Mouse (Mus musculus): ENCODE measurements at regions not wholly inside any gene's neighbourhood (a gene's known extent, or its start where the extent isn't known, plus 50 kb on each side); places are given as distances from the start of the nearest gene placed in this dataset.

DNA sequence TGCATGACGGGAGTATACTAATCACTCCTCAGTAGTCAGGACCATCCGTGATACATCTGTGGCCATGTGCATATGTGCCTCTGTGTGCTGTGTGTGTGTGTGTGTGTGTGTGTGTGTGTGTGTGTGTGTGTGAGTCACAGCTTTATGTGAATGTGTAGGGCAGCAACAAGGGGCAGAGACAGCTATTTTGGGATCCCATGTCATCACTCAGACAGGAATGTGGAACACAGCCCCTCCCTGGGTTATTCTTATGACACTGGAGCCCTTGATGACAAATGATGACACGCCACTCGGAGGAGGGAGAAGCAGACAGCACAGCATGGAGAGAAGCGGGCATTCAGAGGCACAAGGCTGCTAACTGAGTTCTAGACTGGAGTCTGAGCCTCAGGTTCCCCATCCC is 64.4 kb upstream of the Zfp536 start:
- Histone ChIP-seq H3K9me3 (ENCODE audit: low read length) (no peaks in the 10 kb centered on the region), H3K27me3 (ENCODE audit: insufficient read depth, low read length) (peaks cover 13% of the 10 kb centered on the region), H3K36me3 (ENCODE audit: insufficient read depth, low read length) (no peaks in the 10 kb centered on the region), H3K4me1 (replicated peaks; ENCODE audit: low read depth, low read length) (peaks cover 27% of the 10 kb centered on the region), H3K4me3 (replicated peaks; ENCODE audit: low read length) (no peak overlapping the region)
- no peak for TF ChIP-seq CTCF (conservative IDR thresholded peaks at IDR 0.05; ENCODE audit: low read length)
- no peak for TF ChIP-seq NANOG (IDR thresholded peaks at IDR 0.05; ENCODE audit: borderline replicate concordance, low read length)
- TF ChIP-seq POU5F1 (IDR thresholded peaks at IDR 0.05; ENCODE audit: borderline replicate concordance, low read length) = no peak

DNA sequence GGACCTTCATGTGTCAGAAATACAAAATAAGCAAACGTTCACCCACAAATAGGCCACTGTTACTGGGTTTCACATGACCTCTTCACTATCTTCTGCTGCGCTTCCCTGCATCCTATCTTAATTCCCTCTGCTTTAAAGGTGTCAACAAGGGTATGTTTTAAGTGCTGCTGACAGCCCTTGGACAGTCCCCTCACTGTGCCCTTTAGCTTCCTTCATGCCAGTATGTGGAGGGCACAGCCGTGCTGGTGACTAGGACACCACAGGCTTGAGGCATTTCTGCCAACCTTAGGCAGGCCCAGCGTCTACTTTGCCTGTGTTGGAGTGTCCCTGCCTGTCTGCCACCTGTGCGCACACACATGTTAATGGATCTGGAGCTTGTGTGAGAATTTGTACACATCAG is 63.9 kb upstream of the Zfp536 start:
- Histone ChIP-seq H3K27me3 (ENCODE audit: insufficient read depth, low read length) (peaks cover 13% of the 10 kb centered on the region), H3K4me1 (replicated peaks; ENCODE audit: low read depth, low read length) (peaks cover 23% of the 10 kb centered on the region), H3K4me3 (replicated peaks; ENCODE audit: low read length) (no peak overlapping the region), H3K36me3 (ENCODE audit: insufficient read depth, low read length) (no peaks in the 10 kb centered on the region), H3K9me3 (ENCODE audit: low read length) (no peaks in the 10 kb centered on the region)
- no peak for TF ChIP-seq CTCF (conservative IDR thresholded peaks at IDR 0.05; ENCODE audit: low read length)
- TF ChIP-seq POU5F1 (IDR thresholded peaks at IDR 0.05; ENCODE audit: borderline replicate concordance, low read length) = no peak
- no peak for TF ChIP-seq NANOG (IDR thresholded peaks at IDR 0.05; ENCODE audit: borderline replicate concordance, low read length)

DNA sequence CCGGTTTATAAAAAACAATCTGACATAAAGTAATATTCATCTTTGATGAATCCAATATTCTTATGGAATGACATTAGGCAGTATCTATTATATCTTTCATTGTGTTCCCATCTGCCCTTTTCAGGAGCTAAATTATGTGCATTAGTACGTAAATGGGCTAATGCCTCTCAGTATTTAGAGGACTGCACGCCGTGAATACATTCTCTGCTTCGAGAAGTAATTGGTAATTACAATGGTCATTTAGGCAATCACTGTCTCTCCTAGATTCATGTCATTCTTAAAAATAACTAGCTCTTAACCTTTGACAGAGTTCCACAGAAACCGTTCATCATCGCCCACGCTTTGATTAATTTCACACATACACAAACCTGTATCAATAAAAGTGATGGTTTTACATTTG is 60.0 kb upstream of the Zfp536 start:
- Histone ChIP-seq H3K36me3 (ENCODE audit: insufficient read depth, low read length) (no peaks in the 10 kb centered on the region), H3K27me3 (ENCODE audit: insufficient read depth, low read length) (peaks cover 40% of the 10 kb centered on the region), H3K4me1 (replicated peaks; ENCODE audit: low read depth, low read length) (peaks cover 18% of the 10 kb centered on the region), H3K9me3 (ENCODE audit: low read length) (no peaks in the 10 kb centered on the region), H3K4me3 (replicated peaks; ENCODE audit: low read length) (no peak overlapping the region)
- TF ChIP-seq POU5F1 (IDR thresholded peaks at IDR 0.05; ENCODE audit: borderline replicate concordance, low read length) = no peak
- TF ChIP-seq CTCF (conservative IDR thresholded peaks at IDR 0.05; ENCODE audit: low read length) = no peak
- no peak for TF ChIP-seq NANOG (IDR thresholded peaks at IDR 0.05; ENCODE audit: borderline replicate concordance, low read length)

DNA sequence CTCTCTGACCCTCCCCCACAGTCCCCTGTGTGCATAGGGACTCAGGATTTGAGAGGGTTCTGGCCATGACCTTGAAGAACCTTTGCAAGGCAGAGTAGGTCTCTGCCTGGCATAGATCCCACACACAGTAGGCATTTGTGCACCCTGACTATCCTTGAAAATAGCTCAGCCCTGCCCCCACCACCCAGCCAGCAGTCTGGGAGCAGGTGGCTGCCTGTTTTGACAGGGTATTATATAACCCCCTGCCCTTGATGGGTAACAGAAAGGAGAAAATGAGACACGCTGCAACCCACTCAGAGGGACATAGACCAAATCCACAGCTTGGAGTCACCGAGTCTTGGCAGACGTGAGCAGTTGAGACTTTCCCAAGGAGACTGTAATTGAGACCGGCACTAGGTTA is 58.9 kb upstream of the Zfp536 start:
- H3K27me3 ChIP-seq (ENCODE audit: insufficient read depth, low read length) = peaks cover 42% of the 10 kb centered on the region
- H3K36me3 ChIP-seq (ENCODE audit: insufficient read depth, low read length) = no peaks in the 10 kb centered on the region
- TF ChIP-seq POU5F1 (IDR thresholded peaks at IDR 0.05; ENCODE audit: borderline replicate concordance, low read length) (no peak), CTCF (conservative IDR thresholded peaks at IDR 0.05; ENCODE audit: low read length) (no peak), NANOG (IDR thresholded peaks at IDR 0.05; ENCODE audit: borderline replicate concordance, low read length) (no peak)
- peaks cover 25% of the 10 kb centered on the region for H3K4me1 ChIP-seq (replicated peaks; ENCODE audit: low read depth, low read length)
- no peak overlapping the region for H3K4me3 ChIP-seq (replicated peaks; ENCODE audit: low read length)
- no peaks in the 10 kb centered on the region for H3K9me3 ChIP-seq (ENCODE audit: low read length)

DNA sequence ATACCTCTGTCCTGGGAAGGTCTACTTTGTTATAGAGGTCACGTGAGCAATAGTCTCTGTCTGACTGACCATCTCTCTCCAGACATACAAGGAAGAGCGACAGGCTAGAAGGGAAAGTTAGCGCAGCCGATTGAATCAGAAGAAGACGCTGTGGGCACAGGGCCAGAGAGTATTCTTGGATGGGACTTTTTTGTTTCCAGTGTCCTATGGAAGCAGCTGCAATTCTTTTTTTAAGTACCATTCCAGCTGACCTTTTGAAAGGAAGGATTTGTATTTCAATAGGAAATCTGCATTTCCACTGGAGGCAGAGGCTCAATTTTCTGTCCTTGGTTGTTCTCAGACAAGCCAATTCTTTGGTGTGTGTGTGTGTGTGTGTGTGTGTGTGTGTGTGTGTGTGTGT is 52.3 kb upstream of the Zfp536 start:
- TF ChIP-seq NANOG (IDR thresholded peaks at IDR 0.05; ENCODE audit: borderline replicate concordance, low read length) (peak; percentile 69; the same call in 1 of the 2 replicates), CTCF (conservative IDR thresholded peaks at IDR 0.05; ENCODE audit: low read length) (no peak), POU5F1 (IDR thresholded peaks at IDR 0.05; ENCODE audit: borderline replicate concordance, low read length) (no peak; the same call in 1 of the 2 replicates)
- Histone ChIP-seq H3K27me3 (ENCODE audit: insufficient read depth, low read length) (peaks cover 28% of the 10 kb centered on the region), H3K36me3 (ENCODE audit: insufficient read depth, low read length) (no peaks in the 10 kb centered on the region)

More for the DNA sequence above, 52.3 kb upstream of the Zfp536 start:
- H3K4me3 ChIP-seq (replicated peaks; ENCODE audit: low read length) = no peak overlapping the region
- H3K9me3 ChIP-seq (ENCODE audit: low read length) = no peaks in the 10 kb centered on the region
- peaks cover 22% of the 10 kb centered on the region for H3K4me1 ChIP-seq (replicated peaks; ENCODE audit: low read depth, low read length)

All from E14TG2a.4 (cell line).